Mouse (Mus musculus) forebrain, embryonic 15.5 days (tissue): ENCODE results near the gene Atp1a1. TPM values are rescaled to one million over a fixed set of nuclear protein-coding genes. Genes with fewer than 3 reads are reported as not detected.

Experiments used
- ATAC-seq: fragments of 200-750 bp; cut with Nextera tagmentation; replicated peaks from 2 replicates; pipeline ENCODE4 v1.8.0; 2017; ENCODE audit warnings: mild to moderate bottlenecking, moderate TSS enrichment, moderate library complexity
- H3K27ac ChIP-seq: fragments of 300-500 bp; sonication (generic); replicated peaks from 2 replicates; pipeline ENCODE4 v1.5.1; 2015; ENCODE audit warnings: mild to moderate bottlenecking, inconsistent platforms
- H3K27me3 ChIP-seq: fragments of 300-500 bp; sonication (generic); 2 replicates; pipeline ENCODE4 v1.6.1; 2015; ENCODE audit warnings: inconsistent platforms
- H3K36me3 ChIP-seq: fragments of 300-500 bp; sonication (generic); 2 replicates; pipeline ENCODE4 v1.6.1; 2015; ENCODE audit warnings: mild to moderate bottlenecking, inconsistent platforms
- H3K4me1 ChIP-seq: fragments of 300-500 bp; sonication (generic); 2 replicates; pipeline ENCODE4 v1.6.1; 2015; ENCODE audit warnings: inconsistent platforms
- H3K4me2 ChIP-seq: fragments of 300-500 bp; sonication (generic); replicated peaks from 2 replicates; pipeline ENCODE4 v1.6.1; 2015; ENCODE audit warnings: mild to moderate bottlenecking, inconsistent platforms
- H3K4me3 ChIP-seq: fragments of 300-500 bp; sonication (generic); 2 replicates; pipeline ENCODE4 v1.5.1; 2015; ENCODE audit warnings: mild to moderate bottlenecking, inconsistent platforms
- H3K9ac ChIP-seq: fragments of 300-500 bp; sonication (generic); replicated peaks from 2 replicates; pipeline ENCODE4 v1.6.1; 2015; ENCODE audit warnings: mild to moderate bottlenecking, inconsistent platforms
- H3K9me3 ChIP-seq: fragments of 300-500 bp; sonication (generic); 2 replicates; pipeline ENCODE4 v1.6.1; 2016; ENCODE audit warnings: inconsistent platforms
- WGBS: fragments of 180-500 bp; shearing (Covaris S2); methylation state at CpG from one replicate; pipeline ENCODE4 v1.1.7; 2015; ENCODE audit warnings: mixed read lengths; 5-methylcytosine and 5-hydroxymethylcytosine counted together
- polyA plus RNA-seq: library from polyadenylated mRNA; unstranded; fragments of >200 nt; fragmentation: Nextera tagmentation; extraction: Ambion mirVana; gene quantifications from 2 replicates; pipeline ENCODE4 v1.2.1, GENCODE M21; 2015

Atp1a1 gene
- polyA plus RNA-seq, 1 experiment from 2014 or later = 39.7 TPM

DNA sequence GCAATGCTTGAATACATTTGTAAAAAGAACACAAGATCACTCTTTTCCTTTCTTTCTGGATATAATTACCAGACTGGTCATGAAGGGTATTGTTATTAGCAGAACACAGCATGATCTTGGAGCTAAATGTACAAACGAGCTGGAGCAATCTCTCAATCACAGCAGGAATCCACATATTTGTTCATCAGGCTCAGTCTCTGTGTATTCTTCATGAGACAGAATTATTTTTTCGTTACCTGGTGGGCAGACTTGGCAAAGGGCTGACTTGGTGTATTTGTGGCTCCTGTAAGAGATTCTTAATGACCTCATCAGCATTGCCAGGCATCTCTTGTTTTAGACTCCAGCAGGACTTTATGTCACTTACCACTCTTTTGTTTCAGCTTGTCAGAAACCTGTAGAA is 31.6 kb upstream of the Atp1a1 start:
- no peak for ATAC-seq
- Histone ChIP-seq H3K9me3 (no peaks in the 10 kb centered on the region), H3K4me2 (no peak overlapping the region), H3K27me3 (no peaks in the 10 kb centered on the region), H3K4me1 (0 out of 2 replicates have a peak, but pooled peaks cover 3% of the 10 kb centered on the region), H3K36me3 (no peaks in the 10 kb centered on the region), H3K4me3 (no peak overlapping the region), H3K27ac (no peak overlapping the region), H3K9ac (no peak overlapping the region)
- WGBS = 10% methylated on average over 2 of the region's 2 CpGs

DNA sequence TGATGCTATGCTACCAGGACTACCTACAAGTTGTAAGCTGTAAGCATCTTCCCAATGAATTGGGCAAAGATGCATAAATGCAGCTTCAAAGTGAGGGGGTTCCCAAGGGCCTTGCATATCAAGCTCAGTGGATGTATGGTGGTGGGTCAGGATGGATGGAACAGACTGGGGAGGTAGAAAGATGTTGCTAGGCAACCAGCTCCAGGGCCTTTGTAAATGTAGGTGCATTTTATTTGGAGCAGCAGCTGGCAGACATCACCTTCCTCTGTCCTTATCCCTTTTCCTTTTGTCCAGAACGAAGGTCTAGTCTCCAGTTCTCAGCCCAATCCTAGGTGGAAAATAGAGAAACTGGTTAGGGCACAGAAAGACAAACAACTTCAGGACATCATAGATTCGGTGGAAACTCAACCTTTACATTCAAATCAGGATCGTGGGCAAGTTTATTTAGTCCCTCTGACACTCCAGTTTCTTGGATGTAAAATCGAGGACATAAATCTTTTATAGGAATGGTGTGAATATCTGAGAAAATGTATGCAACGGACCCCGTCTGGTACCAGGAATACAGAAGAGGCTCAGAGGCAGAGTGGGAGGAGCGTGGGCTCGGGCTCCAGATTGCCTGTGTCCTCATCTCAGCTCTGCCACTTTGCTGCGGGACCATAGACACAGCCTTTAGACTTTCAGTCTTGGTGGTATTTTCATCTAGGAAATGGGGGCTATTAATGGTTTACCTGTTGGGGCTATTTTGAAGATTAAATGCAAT is 29.8 kb upstream of the Atp1a1 start:
- no peak for ATAC-seq
- WGBS = 80% methylated on average over 9 of the region's 9 CpGs

GRCm38 (mm10) chr3:101628255-101628654 is 23.8 kb upstream of the Atp1a1 start:
- no peak for ATAC-seq
- H3K4me1 ChIP-seq = no peaks in the 10 kb centered on the region
- WGBS = 77% methylated on average over 2 of the region's 2 CpGs
- no peak overlapping the region for H3K9ac ChIP-seq
- no peak overlapping the region for H3K27ac ChIP-seq
- no peaks in the 10 kb centered on the region for H3K27me3 ChIP-seq
- no peak overlapping the region for H3K4me3 ChIP-seq
- no peaks in the 10 kb centered on the region for H3K9me3 ChIP-seq
- no peak overlapping the region for H3K4me2 ChIP-seq
- no peaks in the 10 kb centered on the region for H3K36me3 ChIP-seq

More for the DNA sequence above, 29.8 kb upstream of the Atp1a1 start:
- Histone ChIP-seq H3K27me3 (no peaks in the 10 kb centered on the region), H3K9me3 (no peaks in the 10 kb centered on the region), H3K4me1 (0 out of 2 replicates have a peak, but pooled peaks cover 3% of the 10 kb centered on the region), H3K4me2 (no peak overlapping the region), H3K4me3 (no peak overlapping the region), H3K9ac (no peak overlapping the region), H3K27ac (no peak overlapping the region), H3K36me3 (no peaks in the 10 kb centered on the region)

DNA sequence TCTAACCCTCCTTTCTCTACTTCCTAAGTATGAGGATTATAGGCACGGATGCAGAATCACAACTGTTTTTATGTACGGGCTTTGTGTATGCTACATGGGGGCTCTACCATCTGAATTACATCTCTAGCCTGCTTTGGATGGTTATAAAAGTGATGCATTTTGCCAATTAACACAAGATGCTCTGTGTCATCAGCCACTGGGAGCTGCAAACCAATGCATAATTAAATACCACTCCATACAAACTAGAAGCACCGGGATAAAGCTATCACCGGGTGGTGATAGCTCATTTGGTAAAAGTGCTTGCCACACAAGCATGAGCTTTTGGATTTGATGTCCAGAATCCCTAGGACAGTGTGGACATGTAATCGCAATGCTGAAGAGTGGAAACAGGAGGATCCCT is 19.8 kb upstream of the Atp1a1 start:
- H3K27me3 ChIP-seq = no peaks in the 10 kb centered on the region
- no peaks in the 10 kb centered on the region for H3K9me3 ChIP-seq
- no peak overlapping the region for H3K27ac ChIP-seq
- H3K36me3 ChIP-seq = no peaks in the 10 kb centered on the region
- no peak overlapping the region for H3K4me3 ChIP-seq
- H3K4me1 ChIP-seq = no peaks in the 10 kb centered on the region
- no peak for ATAC-seq
- WGBS = 68% methylated on average over 5 of the region's 5 CpGs
- no peak overlapping the region for H3K9ac ChIP-seq
- H3K4me2 ChIP-seq = no peak overlapping the region

DNA sequence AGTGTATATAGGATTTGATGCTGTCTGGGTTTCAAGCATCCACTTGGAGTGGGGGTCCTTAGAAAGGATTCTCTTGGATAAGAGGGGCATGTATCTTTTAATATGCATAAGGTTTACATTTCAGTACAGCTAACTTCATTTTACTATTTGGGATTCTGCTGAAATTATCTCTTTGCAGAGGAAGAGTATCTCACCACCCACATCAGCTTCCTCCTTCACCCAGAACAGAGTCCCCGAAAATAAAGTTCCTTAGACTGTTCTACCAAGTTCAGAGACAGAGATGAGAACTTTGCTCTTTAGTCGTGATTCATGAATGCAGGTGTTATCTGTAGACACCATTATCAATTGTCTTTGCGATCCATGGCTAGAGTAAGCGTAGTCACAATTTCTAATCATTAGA is 14.5 kb upstream of the Atp1a1 start:
- WGBS = 95% methylated on average over 4 of the region's 4 CpGs
- H3K27ac ChIP-seq = no peak overlapping the region
- no peak for ATAC-seq

GRCm38 (mm10) chr3:101618505-101618904 is 14.0 kb upstream of the Atp1a1 start:
- no peak overlapping the region for H3K4me3 ChIP-seq
- no peaks in the 10 kb centered on the region for H3K9me3 ChIP-seq
- no peak overlapping the region for H3K4me2 ChIP-seq
- no peak for ATAC-seq
- H3K9ac ChIP-seq = no peak overlapping the region
- H3K27me3 ChIP-seq = no peaks in the 10 kb centered on the region
- no peak overlapping the region for H3K27ac ChIP-seq
- no peaks in the 10 kb centered on the region for H3K36me3 ChIP-seq
- no peaks in the 10 kb centered on the region for H3K4me1 ChIP-seq
- 73% methylated on average over 4 of the region's 4 CpGs for WGBS

More for the DNA sequence above, 14.5 kb upstream of the Atp1a1 start:
- no peak overlapping the region for H3K9ac ChIP-seq
- H3K9me3 ChIP-seq = no peaks in the 10 kb centered on the region
- H3K36me3 ChIP-seq = no peaks in the 10 kb centered on the region
- no peak overlapping the region for H3K4me3 ChIP-seq
- no peak overlapping the region for H3K4me2 ChIP-seq
- no peaks in the 10 kb centered on the region for H3K27me3 ChIP-seq
- H3K4me1 ChIP-seq = no peaks in the 10 kb centered on the region

DNA sequence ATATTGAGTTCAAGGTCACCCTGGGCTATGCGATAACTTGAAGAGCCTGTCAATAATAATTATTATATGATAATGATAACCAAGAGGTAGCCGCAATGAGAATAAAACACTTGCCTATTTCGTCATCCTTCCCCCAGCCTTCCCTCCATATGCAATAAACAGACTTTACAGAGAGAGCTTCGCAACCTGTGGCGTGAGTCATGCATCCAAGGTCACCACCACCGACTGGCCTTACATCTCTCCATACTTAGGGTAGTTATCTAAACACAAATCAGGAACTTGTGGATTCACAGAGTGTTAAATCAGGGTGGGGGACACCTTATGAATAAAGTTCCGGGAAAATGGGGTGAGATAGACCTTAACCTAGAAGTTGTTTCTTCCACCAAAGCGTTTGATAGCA is 13.0 kb upstream of the Atp1a1 start:
- H3K9ac ChIP-seq = no peak overlapping the region
- H3K27ac ChIP-seq = no peak overlapping the region
- no peak for ATAC-seq
- H3K36me3 ChIP-seq = no peaks in the 10 kb centered on the region
- 90% methylated on average over 8 of the region's 8 CpGs for WGBS
- no peak overlapping the region for H3K4me2 ChIP-seq
- no peaks in the 10 kb centered on the region for H3K9me3 ChIP-seq
- H3K27me3 ChIP-seq = no peaks in the 10 kb centered on the region
- H3K4me1 ChIP-seq = no peaks in the 10 kb centered on the region
- H3K4me3 ChIP-seq = no peak overlapping the region

DNA sequence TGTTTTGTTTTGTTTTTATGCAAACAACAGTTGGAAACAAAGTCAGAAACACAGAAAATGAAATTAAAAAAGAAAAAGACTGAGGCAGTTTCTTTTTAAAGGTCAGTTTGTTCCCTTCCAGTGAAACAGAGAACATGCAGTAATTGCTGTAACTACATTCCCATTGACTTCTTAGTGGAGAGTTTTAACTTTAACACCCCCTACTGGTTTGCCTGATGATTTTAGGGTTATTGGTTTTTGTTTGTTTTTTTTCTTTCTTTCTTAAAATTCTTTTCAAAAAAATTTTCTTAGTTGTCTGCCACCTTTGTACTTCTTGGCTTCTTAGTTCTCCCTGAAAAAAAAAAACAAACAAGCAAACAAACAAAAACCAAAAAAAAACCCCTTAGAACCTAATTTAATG is 12.5 kb upstream of the Atp1a1 start:
- no peak for ATAC-seq
- Histone ChIP-seq H3K9me3 (no peaks in the 10 kb centered on the region), H3K4me1 (no peaks in the 10 kb centered on the region; the same call in 1 of the 2 replicates), H3K4me2 (no peak overlapping the region), H3K4me3 (no peak overlapping the region), H3K9ac (no peak overlapping the region), H3K27ac (no peak overlapping the region), H3K36me3 (no peaks in the 10 kb centered on the region), H3K27me3 (no peaks in the 10 kb centered on the region)

GRCm38 (mm10) chr3:101615856-101616255 is 11.4 kb upstream of the Atp1a1 start:
- peaks cover 11% of the 10 kb centered on the region; the same call in 1 of the 2 replicates for H3K4me1 ChIP-seq
- H3K9me3 ChIP-seq = no peaks in the 10 kb centered on the region
- whole genome bisulfite sequencing = 76% methylated on average over 6 of the region's 6 CpGs
- H3K4me3 ChIP-seq = no peak overlapping the region
- no peaks in the 10 kb centered on the region for H3K27me3 ChIP-seq
- H3K36me3 ChIP-seq = no peaks in the 10 kb centered on the region
- ATAC-seq = no peak
- H3K9ac ChIP-seq = no peak overlapping the region
- H3K4me2 ChIP-seq = no peak overlapping the region
- no peak overlapping the region for H3K27ac ChIP-seq

- H3K27me3 ChIP-seq = no peaks in the 10 kb centered on the region
- no peaks in the 10 kb centered on the region for H3K36me3 ChIP-seq
- H3K4me1 ChIP-seq = peaks cover 15% of the 10 kb centered on the region
- no peak; the same call in 1 of the 2 replicates for ATAC-seq
- H3K27ac ChIP-seq = peak overlapping the region; percentile 61; the same call in 1 of the 2 replicates
- WGBS = 66% methylated on average over 10 of the region's 10 CpGs
- H3K4me3 ChIP-seq = no peak overlapping the region
- no peaks in the 10 kb centered on the region for H3K9me3 ChIP-seq
- no peak overlapping the region for H3K4me2 ChIP-seq
- no peak overlapping the region for H3K9ac ChIP-seq
These were observed 7.5 kb upstream of the Atp1a1 start for GRCm38 (mm10) chr3:101611813-101612491.

DNA sequence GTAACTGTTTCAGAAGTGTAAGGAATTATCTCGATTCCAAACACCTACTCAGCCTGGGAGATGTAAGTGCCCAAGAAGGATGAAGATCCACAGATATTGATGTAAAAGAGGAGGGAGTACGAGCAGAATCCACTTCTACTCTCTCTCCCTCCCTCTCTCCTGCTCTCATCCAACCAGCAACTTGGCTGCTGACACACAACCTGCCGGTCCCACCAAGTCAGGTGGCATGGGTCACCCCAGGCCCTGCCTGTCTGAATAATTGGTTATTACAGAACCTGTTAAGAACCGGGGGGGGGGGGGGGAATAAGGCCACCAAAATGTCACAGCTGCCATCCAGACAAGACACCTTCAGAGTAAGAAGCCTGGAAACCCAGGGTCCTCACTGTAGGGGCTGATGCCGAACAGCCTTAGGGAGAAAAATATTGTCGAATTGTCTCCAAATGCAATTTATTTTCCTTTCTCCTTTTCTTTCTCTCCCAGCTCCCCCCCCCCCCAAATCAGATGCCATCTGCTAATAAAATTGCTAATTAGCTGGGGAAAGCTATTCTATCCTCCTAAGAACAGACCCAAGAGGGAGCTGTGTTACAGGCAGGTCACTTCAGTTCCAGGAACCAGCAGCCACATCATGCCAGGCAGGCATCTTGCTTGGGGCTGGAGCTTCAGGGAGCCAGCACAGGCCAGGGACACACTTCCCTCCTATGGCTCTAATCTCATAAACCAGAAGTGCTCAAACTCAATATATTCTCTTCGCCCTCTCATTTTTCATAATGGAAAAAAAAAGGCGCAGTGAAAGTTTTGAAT is 6.7 kb upstream of the Atp1a1 start:
- WGBS = 60% methylated on average over 8 of the region's 8 CpGs
- Histone ChIP-seq H3K9ac (no peak overlapping the region), H3K9me3 (no peaks in the 10 kb centered on the region), H3K4me2 (no peak overlapping the region), H3K27ac (peak overlapping the region; percentile 61), H3K27me3 (no peaks in the 10 kb centered on the region), H3K4me1 (peaks cover 18% of the 10 kb centered on the region), H3K36me3 (no peaks in the 10 kb centered on the region), H3K4me3 (no peak overlapping the region)
- ATAC-seq = peak; percentile 73

DNA sequence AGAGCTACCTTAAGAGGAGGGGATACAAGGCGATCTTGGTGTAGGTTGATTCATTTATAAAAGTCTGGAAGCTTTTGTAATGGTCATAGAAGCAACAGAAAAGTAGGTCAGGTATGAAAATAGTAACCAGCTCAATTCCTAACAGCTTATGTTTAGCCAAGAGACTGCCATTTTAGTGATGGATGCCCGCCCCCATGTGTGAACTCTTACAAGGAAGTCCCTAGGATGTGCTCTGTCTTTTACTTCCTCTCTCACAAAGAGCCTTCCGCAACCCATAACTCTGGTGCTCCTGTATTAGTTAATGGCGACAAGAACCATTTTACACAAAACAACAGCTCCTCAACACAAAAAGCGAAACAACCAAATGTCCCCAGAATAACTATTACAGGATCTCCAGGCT is 4.8 kb upstream of the Atp1a1 start:
- Histone ChIP-seq H3K9me3 (no peaks in the 10 kb centered on the region), H3K36me3 (no peaks in the 10 kb centered on the region), H3K4me2 (no peak overlapping the region), H3K4me1 (peaks cover 23% of the 10 kb centered on the region), H3K9ac (no peak overlapping the region), H3K27me3 (no peaks in the 10 kb centered on the region), H3K27ac (no peak overlapping the region), H3K4me3 (no peak overlapping the region)
- no peak for ATAC-seq
- 97% methylated on average over 5 of the region's 5 CpGs for WGBS
